Mouse (Mus musculus): ENCODE data around the gene Ighmbp2. TPM values are rescaled to one million over a fixed set of nuclear protein-coding genes. Genes with fewer than 3 reads are reported as not detected.

The Ighmbp2 gene
- polyA plus RNA-seq (2012; fragmentation: generic; extraction: Trizol) = 6.3 TPM

- TF ChIP-seq POLR2AphosphoS2 (IDR thresholded peaks at IDR 0.05; ENCODE audit: insufficient read length, low read depth) = peak; percentile 82
- TF ChIP-seq USF1 (IDR thresholded peaks at IDR 0.05; ENCODE audit: low read depth) = no peak
- TF ChIP-seq MAX (IDR thresholded peaks at IDR 0.05; ENCODE audit: low read depth) = no peak
- no peak for TF ChIP-seq TCF12 (IDR thresholded peaks at IDR 0.05; ENCODE audit: insufficient read depth, poor library complexity, severe bottlenecking)
- no peak for TF ChIP-seq CEBPB (IDR thresholded peaks at IDR 0.05; ENCODE audit: insufficient read depth, poor library complexity, severe bottlenecking)
- peak; percentile 83 for TF ChIP-seq POLR2A (IDR thresholded peaks at IDR 0.05; ENCODE audit: insufficient read length, low read depth)
- peak in 2 of 3 experiments; percentile 4 to 38 for TF ChIP-seq MYOG (IDR thresholded peaks at IDR 0.05; ENCODE audit: control insufficient read depth in 1 of 3, insufficient read depth in 1 of 3, insufficient read length in 2 of 3, low read depth in 2 of 3)
- TF ChIP-seq SRF (IDR thresholded peaks at IDR 0.05; ENCODE audit: control insufficient read depth, insufficient read length, low read depth) = peak; percentile 85
- no peak for TF ChIP-seq TCF3 (IDR thresholded peaks at IDR 0.05; ENCODE audit: insufficient read length, low read depth)
- peak; percentile 17 for TF ChIP-seq REST (IDR thresholded peaks at IDR 0.05; ENCODE audit: insufficient read depth, insufficient read length)
- peak in 1 of 3 experiments; percentile 29 for TF ChIP-seq MYOD1 (IDR thresholded peaks at IDR 0.05; ENCODE audit: control insufficient read depth in 1 of 3, insufficient read length in 2 of 3, low read depth in 2 of 3)
- peak; percentile 47 for TF ChIP-seq E2F4 (IDR thresholded peaks at IDR 0.05; ENCODE audit: insufficient read depth)
- Histone ChIP-seq H3K79me2 (ENCODE audit: control insufficient read depth, insufficient read depth) (peaks cover 28% of the 10 kb centered on the region), H3K27me3 (ENCODE audit: control insufficient read depth, insufficient read depth, insufficient read length) (no peaks in the 10 kb centered on the region), H3K4me3 (peak within 1 kb of the TSS; percentile 82), H3ac (ENCODE audit: control insufficient read depth, insufficient read length) (peak within 1 kb of the TSS; percentile 31), H3K36me3 (ENCODE audit: control insufficient read depth, insufficient read depth) (no peaks in the 10 kb centered on the region), H3K4me2 (ENCODE audit: low read depth) (peak within 1 kb of the TSS; percentile 99)
Observed at GRCm38 (mm10) chr19:3282572-3283467, at the start of gene Ighmbp2, which contains the start of gene Mrpl21. Ighmbp2 (minus strand) TSS chr19:3283017. Mrpl21 (plus strand) TSS chr19:3282901.

- peak overlapping the region; percentile 49 for H3K4me3 ChIP-seq
- H3K27me3 ChIP-seq (ENCODE audit: control insufficient read depth, insufficient read depth, insufficient read length) = no peaks in the 10 kb centered on the region
- no peak overlapping the region for H3K4me2 ChIP-seq (ENCODE audit: low read depth)
- TF ChIP-seq POLR2AphosphoS2 (IDR thresholded peaks at IDR 0.05; ENCODE audit: insufficient read length, low read depth) (no peak), TCF12 (IDR thresholded peaks at IDR 0.05; ENCODE audit: insufficient read depth, poor library complexity, severe bottlenecking) (no peak), POLR2A (IDR thresholded peaks at IDR 0.05; ENCODE audit: insufficient read length, low read depth) (no peak), TCF3 (IDR thresholded peaks at IDR 0.05; ENCODE audit: insufficient read length, low read depth) (no peak), CEBPB (IDR thresholded peaks at IDR 0.05; ENCODE audit: insufficient read depth, poor library complexity, severe bottlenecking) (no peak)
- no peaks in the 10 kb centered on the region for H3K36me3 ChIP-seq (ENCODE audit: control insufficient read depth, insufficient read depth)
- H3ac ChIP-seq (ENCODE audit: control insufficient read depth, insufficient read length) = no peak overlapping the region
- peaks cover 11% of the 10 kb centered on the region for H3K79me2 ChIP-seq (ENCODE audit: control insufficient read depth, insufficient read depth)
Observed at GRCm38 (mm10) chr19:3326479-3327047, 43.7 kb upstream of the Ighmbp2 start.

- no peak for TF ChIP-seq POLR2A (IDR thresholded peaks at IDR 0.05; ENCODE audit: insufficient read length, low read depth)
- TF ChIP-seq REST (IDR thresholded peaks at IDR 0.05; ENCODE audit: insufficient read depth, insufficient read length) = no peak
- no peak for TF ChIP-seq MAX (IDR thresholded peaks at IDR 0.05; ENCODE audit: low read depth)
- TF ChIP-seq E2F4 (IDR thresholded peaks at IDR 0.05; ENCODE audit: insufficient read depth) = no peak
- no peak for TF ChIP-seq POLR2AphosphoS2 (IDR thresholded peaks at IDR 0.05; ENCODE audit: insufficient read length, low read depth)
- no peak for TF ChIP-seq MYOG (IDR thresholded peaks at IDR 0.05; ENCODE audit: control insufficient read depth in 1 of 3, insufficient read depth in 1 of 3, insufficient read length in 2 of 3, low read depth in 2 of 3)
- no peak for TF ChIP-seq TCF12 (IDR thresholded peaks at IDR 0.05; ENCODE audit: insufficient read depth, poor library complexity, severe bottlenecking)
- no peak for TF ChIP-seq MYOD1 (IDR thresholded peaks at IDR 0.05; ENCODE audit: control insufficient read depth in 1 of 3, insufficient read length in 2 of 3, low read depth in 2 of 3)
- no peak for TF ChIP-seq TCF3 (IDR thresholded peaks at IDR 0.05; ENCODE audit: insufficient read length, low read depth)
- no peak for TF ChIP-seq SRF (IDR thresholded peaks at IDR 0.05; ENCODE audit: control insufficient read depth, insufficient read length, low read depth)
- no peak for TF ChIP-seq CEBPB (IDR thresholded peaks at IDR 0.05; ENCODE audit: insufficient read depth, poor library complexity, severe bottlenecking)
- no peak for TF ChIP-seq USF1 (IDR thresholded peaks at IDR 0.05; ENCODE audit: low read depth)
- Histone ChIP-seq H3K4me3 (peak overlapping the region; percentile 49), H3K4me2 (ENCODE audit: low read depth) (peak overlapping the region; percentile 95), H3K27me3 (ENCODE audit: control insufficient read depth, insufficient read depth, insufficient read length) (no peaks in the 10 kb centered on the region), H3ac (ENCODE audit: control insufficient read depth, insufficient read length) (peak overlapping the region; percentile 3), H3K79me2 (ENCODE audit: control insufficient read depth, insufficient read depth) (peaks cover 9% of the 10 kb centered on the region), H3K36me3 (ENCODE audit: control insufficient read depth, insufficient read depth) (no peaks in the 10 kb centered on the region)
Observed at GRCm38 (mm10) chr19:3325771-3326478, 43.1 kb upstream of the Ighmbp2 start.

- peaks cover 9% of the 10 kb centered on the region for H3K79me2 ChIP-seq (ENCODE audit: control insufficient read depth, insufficient read depth)
- H3K4me3 ChIP-seq = peak overlapping the region; percentile 49
- H3K4me2 ChIP-seq (ENCODE audit: low read depth) = peak overlapping the region; percentile 95
- no peaks in the 10 kb centered on the region for H3K27me3 ChIP-seq (ENCODE audit: control insufficient read depth, insufficient read depth, insufficient read length)
- TF ChIP-seq USF1 (IDR thresholded peaks at IDR 0.05; ENCODE audit: low read depth) (peak; percentile 95), MYOG (IDR thresholded peaks at IDR 0.05; ENCODE audit: control insufficient read depth in 1 of 3, insufficient read depth in 1 of 3, insufficient read length in 2 of 3, low read depth in 2 of 3) (peak in 1 of 3 experiments; percentile 83), POLR2AphosphoS2 (IDR thresholded peaks at IDR 0.05; ENCODE audit: insufficient read length, low read depth) (peak; percentile 64), E2F4 (IDR thresholded peaks at IDR 0.05; ENCODE audit: insufficient read depth) (no peak), MYOD1 (IDR thresholded peaks at IDR 0.05; ENCODE audit: control insufficient read depth in 1 of 3, insufficient read length in 2 of 3, low read depth in 2 of 3) (peak in 2 of 3 experiments; percentile 23 to 76), POLR2A (IDR thresholded peaks at IDR 0.05; ENCODE audit: insufficient read length, low read depth) (peak; percentile 80), SRF (IDR thresholded peaks at IDR 0.05; ENCODE audit: control insufficient read depth, insufficient read length, low read depth) (no peak)
- H3K36me3 ChIP-seq (ENCODE audit: control insufficient read depth, insufficient read depth) = no peaks in the 10 kb centered on the region
- peak overlapping the region; percentile 3 for H3ac ChIP-seq (ENCODE audit: control insufficient read depth, insufficient read length)
Observed at GRCm38 (mm10) chr19:3324931-3325711, 42.3 kb upstream of the Ighmbp2 start.

Data from myocyte (in vitro differentiated cells).